Mouse (Mus musculus): Measurements from ENCODE around the gene Ctnna3.

Ctnna3 gene

DNA sequence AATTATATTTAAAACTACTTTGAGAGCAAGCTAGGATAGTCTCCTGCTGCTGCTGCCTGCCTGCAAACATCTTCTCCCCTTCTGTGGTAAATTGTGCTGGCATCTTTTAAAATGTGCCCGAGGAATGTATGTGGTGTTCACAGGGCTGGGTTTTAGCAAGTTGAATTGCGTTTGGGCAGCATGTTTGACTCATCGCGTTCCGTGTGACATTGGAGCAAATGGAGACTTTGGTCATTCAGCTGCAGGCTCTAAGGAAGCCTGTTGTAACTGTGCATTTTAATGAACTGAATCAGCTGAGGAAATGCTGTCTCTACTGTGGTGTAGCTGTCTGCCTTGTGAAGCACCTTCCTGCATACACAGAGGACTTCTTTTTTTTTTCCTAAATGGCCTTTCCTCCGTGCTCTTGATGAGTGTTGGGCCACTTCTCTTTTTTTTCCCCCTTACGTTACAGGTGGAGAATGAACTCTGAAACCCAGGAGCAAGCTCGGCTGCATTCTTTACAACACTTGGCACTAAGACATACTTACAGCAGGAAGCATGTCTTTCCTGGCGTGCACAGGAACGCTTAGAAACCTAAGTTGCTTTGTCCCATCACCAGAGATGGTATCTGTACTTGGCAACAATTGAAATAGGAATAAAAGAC, 646.6 kb downstream of the Ctnna3 start:
- DNase-seq (ENCODE audit: low read depth, low spot score) = no peak

DNA sequence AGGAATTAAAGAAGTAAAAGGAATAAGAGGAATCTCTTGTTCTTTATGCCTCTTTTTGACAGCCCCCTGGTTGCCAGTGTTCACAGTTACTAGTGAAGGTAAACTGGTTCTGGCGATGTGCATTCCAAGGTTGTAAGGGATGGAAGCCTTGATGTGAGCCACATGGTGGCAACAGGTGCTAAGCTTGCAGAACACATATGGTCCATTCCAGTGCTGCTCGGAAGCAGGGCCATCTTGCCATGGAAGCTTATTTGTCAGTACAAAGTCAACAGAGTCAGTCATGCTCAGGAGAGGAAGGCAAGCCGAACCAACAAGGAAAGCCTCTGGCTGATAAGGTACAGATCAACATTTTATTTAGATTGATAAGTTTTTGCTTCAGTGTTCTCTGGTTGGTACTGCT, 652.4 kb downstream of the Ctnna3 start:
- DNase-seq (ENCODE audit: low read depth, low spot score) = no peak

DNA sequence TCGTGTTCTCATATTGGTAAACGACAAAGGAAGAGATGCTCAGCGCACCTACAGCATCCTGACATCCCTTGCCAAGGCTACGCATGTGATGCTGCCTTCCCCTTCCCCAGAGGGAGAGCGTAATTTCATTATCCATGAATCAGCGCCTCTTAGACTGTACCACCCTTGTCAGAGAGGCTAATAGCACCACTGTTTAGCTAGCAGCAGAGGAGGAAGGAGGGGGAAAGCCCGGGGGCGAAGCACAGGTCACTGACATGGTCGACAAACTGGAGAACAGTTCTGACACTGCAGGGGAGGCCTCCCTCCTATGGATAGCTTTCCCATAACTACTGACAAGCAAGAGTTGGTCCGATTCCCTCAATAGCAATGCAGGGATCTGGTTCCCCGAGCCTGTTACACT, 653.9 kb downstream of the Ctnna3 start:
- no peak for DNase-seq (ENCODE audit: low read depth, low spot score)

DNA sequence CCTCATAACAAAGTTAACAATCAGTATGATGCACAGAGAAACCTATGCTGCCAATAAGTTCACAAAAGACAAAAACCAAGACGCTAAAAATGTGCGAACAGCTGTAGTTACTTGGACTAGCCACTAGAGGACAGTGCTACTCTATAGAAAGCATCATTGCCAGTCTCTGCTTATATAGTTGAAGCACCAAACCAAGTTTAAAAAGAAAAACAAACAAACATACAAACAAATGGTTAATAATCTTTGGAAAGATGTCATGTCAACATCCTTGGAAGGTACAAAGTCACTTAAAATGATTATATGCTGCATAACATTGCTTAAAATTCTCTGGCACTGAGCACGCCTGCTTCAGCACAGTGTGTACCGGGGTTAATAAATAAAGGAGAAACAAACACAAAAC, 654.6 kb downstream of the Ctnna3 start:
- peak; percentile 46 for DNase-seq (ENCODE audit: low read depth, low spot score)

DNA sequence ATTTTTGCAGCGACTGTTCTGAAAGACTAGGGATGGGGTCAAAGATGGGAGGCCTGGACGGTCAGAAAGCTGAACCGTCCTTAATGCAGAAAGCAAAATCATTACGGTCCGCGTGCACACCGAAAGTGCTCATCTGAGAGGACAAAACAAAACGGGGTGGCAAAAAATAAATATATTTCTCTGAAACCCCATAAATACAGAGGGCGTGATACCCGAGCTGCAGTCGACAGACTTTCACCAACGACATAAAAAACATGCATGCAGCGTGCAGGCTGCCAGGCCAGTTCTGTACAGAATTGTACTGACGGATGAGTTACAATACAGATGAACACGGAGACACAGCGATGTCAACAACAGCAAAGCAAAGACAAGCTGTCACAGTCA, 656.3 kb downstream of the Ctnna3 start:
- no peak for DNase-seq (ENCODE audit: low read depth, low spot score)

DNA sequence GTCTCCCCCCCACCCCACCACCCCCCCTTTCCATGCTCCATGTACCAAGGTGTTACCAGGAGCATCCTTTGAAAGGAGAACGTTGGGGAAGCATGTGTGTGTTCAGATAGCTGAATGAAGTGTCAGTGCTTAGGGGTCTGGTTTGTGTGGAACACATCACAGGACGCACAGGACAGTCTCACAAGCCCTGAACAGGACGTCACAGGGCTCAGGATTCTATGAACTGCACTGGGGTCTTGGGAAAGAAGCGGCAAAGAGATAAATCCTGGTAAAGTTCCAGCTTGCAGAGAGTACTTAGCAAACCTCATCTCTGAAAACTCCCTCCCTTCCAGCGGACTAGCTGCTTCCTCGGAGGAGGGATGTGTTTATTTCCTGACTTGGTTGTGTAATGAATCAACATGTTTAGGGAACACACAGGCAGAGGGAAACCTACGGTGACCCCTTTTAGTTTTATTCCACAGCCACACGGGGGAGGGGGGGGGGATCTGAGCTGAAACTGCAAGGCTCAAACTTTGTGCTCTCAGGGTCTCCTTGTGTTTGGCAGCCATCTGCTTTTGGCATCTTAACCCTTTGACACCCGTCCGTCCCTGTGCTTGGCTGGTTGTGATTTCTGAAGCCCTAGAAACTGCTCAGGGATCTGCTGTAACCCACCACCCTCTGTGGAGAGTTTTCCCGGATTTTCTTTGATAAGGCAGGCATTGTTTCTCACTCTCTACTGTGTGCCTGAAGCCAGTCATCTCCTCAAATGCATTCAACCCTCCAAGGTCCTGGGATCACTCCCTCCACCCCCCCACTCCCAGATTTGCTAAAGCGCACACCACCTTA, 656.9 kb downstream of the Ctnna3 start:
- no peak for DNase-seq (ENCODE audit: low read depth, low spot score)

DNA sequence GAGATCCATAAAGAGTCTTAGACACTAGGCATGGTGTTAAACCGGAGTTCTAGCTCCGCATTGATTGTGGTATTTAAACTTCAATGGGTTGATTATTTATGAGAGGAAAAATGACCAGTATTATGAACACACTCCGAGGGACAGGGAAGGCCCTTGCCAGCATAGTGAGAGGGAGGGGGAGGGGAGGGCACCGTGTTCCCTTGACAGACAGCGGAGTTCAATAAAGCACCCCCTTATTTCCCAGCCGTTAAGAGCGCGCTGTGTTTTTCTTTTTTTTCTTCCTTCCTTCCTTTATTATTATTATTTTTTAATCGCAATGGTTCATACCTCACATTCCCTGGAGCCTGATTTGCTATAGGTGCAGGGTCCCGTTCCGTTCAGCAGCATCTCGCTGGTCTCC, 657.6 kb downstream of the Ctnna3 start:
- no peak for DNase-seq (ENCODE audit: low read depth, low spot score)

DNA sequence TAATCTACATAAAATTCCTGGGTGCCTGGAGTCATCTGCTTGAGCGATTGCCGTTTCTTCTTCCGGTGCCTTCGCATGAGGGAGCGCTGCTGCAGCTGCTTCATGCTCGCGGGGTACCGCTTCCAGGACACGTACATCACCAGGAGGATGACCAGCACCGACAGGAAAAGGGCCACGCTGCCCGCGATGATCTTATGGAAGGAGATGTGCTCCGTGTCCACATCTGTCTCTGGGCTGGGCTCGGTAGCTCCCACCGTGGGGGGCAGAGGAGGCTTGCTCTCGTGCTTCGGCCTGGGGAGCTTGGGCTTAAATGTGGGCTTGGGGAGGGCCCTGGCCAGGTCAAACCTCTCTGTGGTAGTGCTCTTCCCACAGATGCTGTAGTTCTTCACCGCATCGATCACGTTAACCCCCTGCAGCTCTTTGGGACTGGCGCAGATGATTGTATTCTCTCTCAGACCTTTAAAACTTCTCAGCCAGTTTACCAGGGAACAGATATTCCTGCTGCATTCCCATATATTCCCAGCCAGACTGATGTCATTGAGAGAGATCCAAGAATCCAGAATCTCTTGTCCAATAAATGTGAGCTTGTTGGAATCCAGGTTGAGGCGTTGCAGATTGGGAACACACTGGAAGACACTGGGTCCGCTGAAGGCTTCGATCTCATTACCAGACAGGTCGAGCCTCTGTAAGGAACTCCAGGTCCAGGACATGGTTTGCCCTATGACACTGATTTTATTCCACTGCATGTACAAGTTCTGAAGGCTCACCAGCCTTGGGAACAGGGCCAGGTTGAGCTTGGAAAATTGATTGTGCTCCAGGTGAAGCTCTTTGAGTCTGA, 658.3 kb downstream of the Ctnna3 start:
- no peak for DNase-seq (ENCODE audit: low read depth, low spot score)

DNA sequence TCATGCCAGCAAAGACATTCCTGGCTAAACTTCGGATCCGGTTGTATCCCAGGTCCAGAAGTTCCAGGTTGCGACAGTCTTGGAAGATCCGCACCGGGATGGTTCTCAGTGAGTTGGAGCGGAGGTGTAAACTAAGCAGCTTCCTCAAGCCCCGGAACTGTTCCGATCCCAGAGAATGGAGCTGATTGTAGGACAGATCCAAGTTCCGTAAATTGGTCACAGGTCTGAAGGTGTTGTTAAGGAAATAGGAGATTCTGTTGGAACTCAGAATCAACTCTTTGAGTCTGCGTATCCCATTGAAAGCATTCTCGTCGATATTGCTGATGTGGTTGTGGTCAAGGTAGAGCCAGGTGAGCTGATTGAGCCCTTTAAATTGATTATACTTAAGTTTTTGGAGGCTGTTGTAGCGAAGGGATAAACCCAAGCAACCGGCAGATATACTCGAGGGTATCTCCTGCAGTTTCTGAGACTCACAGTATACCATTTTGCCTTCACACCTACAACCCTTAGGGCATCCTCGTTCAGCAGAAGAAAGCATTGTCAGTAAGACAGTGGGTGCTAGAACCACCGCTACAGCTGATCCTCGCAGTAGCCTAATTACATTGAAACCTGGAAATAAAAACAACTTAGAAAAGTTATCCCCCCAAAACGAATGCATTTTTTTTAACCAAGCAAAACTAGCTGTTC, 659.0 kb downstream of the Ctnna3 start:
- DNase-seq (ENCODE audit: low read depth, low spot score) = no peak

DNA sequence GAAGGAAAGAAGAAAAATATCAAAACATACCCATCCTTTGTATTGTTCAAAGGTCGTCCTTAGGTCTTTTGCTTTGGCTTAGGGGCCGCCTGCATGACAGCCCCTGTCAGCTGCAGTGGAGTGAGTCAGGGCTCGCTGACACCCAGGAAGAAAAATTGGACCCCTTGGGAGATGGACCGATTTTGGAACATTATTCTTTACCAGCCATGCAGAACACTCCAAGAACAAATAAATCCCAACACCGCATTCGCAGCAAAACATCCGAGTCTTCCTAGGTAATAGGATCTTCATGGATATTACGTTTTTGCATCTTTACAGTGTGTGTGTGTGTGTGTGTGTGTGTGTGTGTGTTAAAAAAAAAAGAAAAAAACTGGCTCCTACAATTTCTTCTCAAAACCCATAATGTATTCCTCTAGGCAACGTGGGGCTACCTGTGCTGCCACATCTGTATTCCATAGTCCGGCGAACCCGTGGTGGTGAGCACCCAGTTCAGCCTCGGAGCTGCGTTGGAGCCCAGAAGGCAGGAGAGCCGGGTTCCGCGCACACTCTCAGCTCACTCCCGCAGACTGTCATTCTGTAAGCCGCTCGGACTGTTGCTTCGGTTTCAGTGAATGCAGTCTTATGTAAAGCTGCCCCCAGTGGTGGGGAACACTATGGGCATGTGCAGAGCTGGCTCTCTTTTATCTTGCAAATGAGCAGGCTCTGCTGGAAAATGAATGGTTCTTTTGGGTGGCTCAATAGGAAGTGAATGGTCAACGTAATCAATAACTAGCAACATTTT, 660.0 kb downstream of the Ctnna3 start, which contains the start of gene Lrrtm3:
Lrrtm3 (minus strand) TSS at position 598 of the 781 bp plus-strand sequence.
- DNase-seq (ENCODE audit: low read depth, low spot score) = peak; percentile 87

DNA sequence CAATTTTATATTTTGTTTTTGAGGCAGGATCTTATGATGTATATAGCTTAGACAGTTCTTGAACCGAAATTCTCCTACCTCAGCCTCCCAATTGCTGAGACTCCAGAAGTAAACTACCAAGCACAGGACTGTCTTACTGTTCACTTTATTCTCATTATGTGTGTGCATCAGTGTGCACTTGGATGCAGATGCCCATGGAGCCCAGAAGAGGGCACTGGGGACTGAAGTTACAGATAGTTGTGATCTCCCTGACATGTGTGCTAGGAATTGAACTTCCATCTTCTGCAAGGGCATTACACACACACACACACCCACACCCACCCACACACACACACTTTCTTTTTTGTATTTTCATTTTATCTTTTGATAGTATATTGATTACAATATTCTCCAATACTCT, 666.6 kb downstream of the Ctnna3 start:
- no peak for DNase-seq (ENCODE audit: low read depth, low spot score)

DNA sequence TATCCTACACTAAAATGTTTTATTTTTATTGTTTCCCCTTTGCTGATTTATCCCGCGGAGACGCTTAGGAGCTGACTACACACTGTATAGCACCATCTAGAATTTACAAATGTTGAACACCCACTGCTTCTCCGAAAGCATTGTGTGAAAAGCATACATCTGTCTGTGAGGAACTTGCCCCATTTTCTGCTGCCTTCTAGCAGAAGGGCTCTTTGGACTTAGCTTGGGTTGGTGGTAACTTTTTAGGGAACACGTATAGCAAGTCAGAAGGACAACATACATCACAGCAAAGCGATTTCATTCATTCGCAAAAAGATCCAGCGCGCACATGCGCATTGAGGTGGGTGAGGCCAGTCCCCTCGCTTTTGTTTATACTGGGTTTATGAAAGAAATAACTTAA, 685.3 kb downstream of the Ctnna3 start:
- DNase-seq (ENCODE audit: low read depth, low spot score) = no peak

DNA sequence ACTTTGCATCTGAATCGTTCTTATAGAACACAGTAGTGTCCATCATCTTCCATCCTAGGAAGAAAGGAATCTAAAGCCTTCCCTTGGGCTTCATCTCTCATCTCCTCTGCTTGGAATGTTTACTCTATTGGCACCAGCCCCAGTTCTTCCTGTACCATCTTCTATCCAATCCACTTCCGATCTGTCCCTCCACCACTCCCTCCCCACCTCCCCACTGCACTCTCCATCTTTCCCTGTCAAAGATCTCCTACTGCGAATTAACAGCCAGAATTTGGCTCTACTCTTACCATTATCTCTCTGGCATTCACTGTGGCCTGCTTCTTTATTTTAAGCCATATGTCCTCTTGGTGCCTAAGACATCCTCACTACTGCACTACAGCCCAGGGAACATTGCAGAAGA, 688.9 kb downstream of the Ctnna3 start:
- DNase-seq (ENCODE audit: low read depth, low spot score) = no peak

DNA sequence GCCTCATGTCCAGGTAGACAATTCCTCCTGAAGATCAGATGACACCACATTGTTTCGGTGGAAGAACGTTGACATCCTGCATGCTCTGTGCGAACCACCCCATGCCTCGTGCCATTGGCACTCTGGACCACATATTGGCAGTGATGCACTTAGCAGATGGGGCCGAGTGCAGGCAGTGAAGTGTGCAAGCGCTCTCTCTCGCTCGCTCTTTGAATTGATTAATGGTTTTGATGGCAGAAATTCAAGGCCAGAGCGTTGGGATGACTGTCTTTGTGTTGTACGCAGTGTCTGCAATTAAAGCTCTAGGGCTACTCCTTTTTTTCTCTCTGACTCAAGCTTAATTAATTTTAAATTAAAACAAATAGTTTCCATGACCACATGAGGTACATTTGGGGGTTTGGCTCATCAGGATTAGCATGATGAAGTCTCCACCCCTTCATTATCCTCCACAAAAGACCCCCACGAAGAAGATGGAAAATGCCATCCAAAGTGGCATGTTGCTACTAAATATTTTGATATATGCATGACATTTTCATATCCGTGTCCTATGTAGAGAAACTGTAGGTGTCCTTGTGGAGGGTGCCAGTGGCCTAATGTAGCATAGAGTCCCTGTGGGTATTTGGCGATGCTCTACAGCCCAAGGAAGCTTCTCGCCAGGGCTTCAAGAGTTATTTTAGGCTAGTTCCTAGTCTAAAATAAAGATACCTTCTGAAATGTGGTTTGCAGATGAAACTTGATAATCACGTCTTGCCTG, 700.7 kb downstream of the Ctnna3 start:
- DNase-seq (ENCODE audit: low read depth, low spot score) = no peak

DNA sequence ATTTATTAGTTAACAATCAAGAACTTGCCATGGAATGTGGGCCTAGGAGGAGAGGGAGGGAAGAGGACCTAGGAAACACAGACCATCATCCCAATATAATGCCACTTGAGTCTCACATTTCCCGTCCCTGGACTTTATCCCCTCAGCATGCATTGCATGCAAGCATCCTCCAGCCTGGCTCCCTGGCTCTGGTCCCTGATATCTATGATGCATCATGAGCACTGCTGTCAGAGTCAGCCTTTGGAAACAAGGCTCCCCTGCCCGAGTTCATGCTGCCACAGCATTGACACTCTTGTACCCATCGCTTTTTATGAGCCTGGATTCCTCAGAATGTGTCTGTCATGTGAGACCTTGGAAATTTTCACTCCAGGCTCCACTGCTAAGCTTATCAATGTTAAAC, 703.6 kb downstream of the Ctnna3 start:
- DNase-seq (ENCODE audit: low read depth, low spot score) = no peak

DNA sequence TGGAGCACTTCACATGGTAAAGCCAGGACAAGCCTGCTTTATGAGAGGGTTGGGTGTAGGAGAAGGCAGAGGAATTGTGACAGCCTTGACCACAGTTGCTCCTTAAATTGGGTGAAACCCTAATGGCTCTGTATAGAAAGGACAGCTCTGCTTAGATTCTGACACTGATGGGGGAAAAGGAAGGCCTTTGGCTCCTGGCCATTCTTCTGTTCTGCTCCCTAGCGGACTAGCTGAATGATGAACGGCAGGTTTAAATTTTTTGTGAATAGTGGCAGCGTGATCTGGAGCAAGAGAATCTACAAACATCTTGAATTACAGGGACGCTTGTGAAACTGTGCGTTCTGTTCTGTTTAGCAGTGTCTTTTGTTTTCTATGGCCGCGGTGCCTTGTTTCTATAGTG, 705.6 kb downstream of the Ctnna3 start:
- DNase-seq (ENCODE audit: low read depth, low spot score) = no peak

DNA sequence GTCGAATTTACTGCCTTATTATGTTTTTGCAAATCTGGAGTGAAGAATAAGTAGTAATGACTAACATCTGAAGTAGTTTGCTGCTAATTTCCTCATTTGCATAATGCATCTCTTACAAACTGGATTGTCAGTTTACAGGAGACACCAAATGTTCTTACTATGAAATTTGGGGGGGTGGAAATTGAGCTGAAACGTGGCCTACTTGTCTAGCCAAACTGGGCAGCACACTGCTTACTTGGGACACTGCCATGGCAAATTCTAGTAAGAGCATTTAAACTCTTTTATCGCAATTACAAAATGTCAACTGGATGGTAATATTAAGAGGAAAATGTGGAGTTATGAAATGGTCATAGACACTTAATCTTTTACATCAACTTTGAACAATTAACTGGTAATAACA, 716.6 kb downstream of the Ctnna3 start:
- no peak for DNase-seq (ENCODE audit: low read depth, low spot score)

DNA sequence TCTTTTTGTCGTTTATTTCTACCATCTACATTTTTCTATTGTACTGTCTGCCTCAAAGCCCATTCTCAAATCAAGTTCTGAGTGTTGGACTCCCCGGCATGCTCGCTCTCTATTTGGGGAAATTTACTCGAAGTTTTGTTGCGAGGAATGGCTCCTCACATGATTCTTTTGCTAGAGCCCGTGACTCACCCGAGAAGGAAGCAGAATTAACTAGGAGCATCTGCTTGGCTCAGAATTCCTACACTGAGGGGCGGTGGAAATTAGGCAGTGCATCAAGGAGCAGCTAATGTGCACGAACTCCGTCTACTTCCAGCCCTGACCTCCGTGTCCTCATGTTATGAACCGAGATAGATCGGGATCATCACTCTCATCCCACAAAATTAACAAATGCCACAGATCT, 751.8 kb downstream of the Ctnna3 start:
- DNase-seq (ENCODE audit: low read depth, low spot score) = no peak

DNA sequence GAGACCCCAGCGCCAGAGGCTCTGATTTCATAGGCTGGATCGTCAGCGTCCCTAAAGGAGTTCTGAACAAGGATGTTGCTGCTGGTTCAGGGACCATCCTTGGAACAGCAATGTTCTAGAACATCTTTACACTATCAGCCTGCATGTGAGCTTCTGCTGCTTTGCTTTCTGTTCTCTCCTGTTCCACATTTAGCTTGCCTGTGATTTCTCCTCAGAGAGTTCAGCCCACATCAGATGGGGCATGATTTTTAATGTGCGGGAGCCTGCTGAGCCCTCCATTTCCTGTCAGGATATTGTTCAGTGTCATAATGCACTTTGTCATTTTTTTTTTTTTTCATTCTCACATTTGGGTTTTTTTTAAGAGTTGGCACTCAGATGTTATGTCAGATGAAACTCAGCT, 752.8 kb downstream of the Ctnna3 start:
- DNase-seq (ENCODE audit: low read depth, low spot score) = no peak

DNA sequence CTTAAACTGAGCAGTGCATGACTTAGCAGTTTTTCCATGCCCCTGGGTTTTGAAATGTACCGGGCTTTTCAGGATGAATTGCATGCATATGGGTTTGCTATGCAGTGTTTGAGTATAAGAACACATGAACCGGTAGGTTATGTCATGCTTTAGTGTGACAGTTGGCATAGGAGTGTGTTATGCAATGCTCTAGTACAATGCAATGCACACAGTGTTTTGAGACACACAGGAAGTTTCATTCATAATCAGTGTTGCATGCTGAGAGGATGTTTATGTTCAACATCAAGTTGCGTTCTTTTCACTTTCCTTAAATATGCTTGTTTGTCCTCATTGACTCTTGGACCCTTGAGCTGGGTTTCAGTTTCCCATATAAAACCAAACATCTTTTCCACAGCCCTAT, 758.1 kb downstream of the Ctnna3 start:
- DNase-seq (ENCODE audit: low read depth, low spot score) = no peak

Data from ZHBTc4 (cell line).